Mouse (Mus musculus) heart, embryonic 13.5 days (tissue): ENCODE data around the gene Mst1. TPM values are rescaled to one million over a fixed set of nuclear protein-coding genes. Genes with fewer than 3 reads are reported as not detected.

Experiments used
- ATAC-seq: fragments of 200-750 bp; cut with Nextera tagmentation; 2 replicates; pipeline ENCODE4 v1.8.0; 2017; ENCODE audit warnings: moderate TSS enrichment; ENCODE audit not compliant: insufficient number of reproducible peaks, low FRiP score, low TSS enrichment; ENCODE audit errors: extremely low read depth
- H3K27ac ChIP-seq: fragments of 300-500 bp; sonication (generic); replicated peaks from 2 replicates; pipeline ENCODE4 v1.5.1; 2015; ENCODE audit warnings: moderate library complexity, mild to moderate bottlenecking, inconsistent platforms
- H3K27me3 ChIP-seq: fragments of 300-500 bp; sonication (generic); replicated peaks from 2 replicates; pipeline ENCODE4 v1.6.1; 2015; ENCODE audit warnings: mild to moderate bottlenecking, inconsistent platforms
- H3K36me3 ChIP-seq: fragments of 300-500 bp; sonication (generic); 2 replicates; pipeline ENCODE4 v1.6.1; 2015; ENCODE audit warnings: mild to moderate bottlenecking, inconsistent platforms
- H3K4me1 ChIP-seq: fragments of 300-500 bp; sonication (generic); 2 replicates; pipeline ENCODE4 v1.6.1; 2015; ENCODE audit warnings: inconsistent platforms
- H3K4me2 ChIP-seq: fragments of 300-500 bp; sonication (generic); 2 replicates; pipeline ENCODE4 v1.6.1; 2015; ENCODE audit warnings: inconsistent platforms, mild to moderate bottlenecking, moderate library complexity
- H3K4me3 ChIP-seq: fragments of 300-500 bp; sonication (generic); 2 replicates; pipeline ENCODE4 v1.5.1; 2015; ENCODE audit warnings: moderate library complexity, mild to moderate bottlenecking, inconsistent platforms
- H3K9ac ChIP-seq: fragments of 300-500 bp; sonication (generic); 2 replicates; pipeline ENCODE4 v1.6.1; 2015; ENCODE audit warnings: inconsistent platforms, mild to moderate bottlenecking, moderate library complexity
- H3K9me3 ChIP-seq: fragments of 300-500 bp; sonication (generic); 2 replicates; pipeline ENCODE4 v1.6.1; 2016; ENCODE audit warnings: inconsistent platforms
- WGBS: fragments of 180-500 bp; shearing (Covaris S2); methylation state at CpG from one replicate; pipeline ENCODE4 v1.1.7; 2015; ENCODE audit warnings: mixed read lengths; 5-methylcytosine and 5-hydroxymethylcytosine counted together
- polyA plus RNA-seq: library from polyadenylated mRNA; unstranded; fragments of >200 nt; fragmentation: Nextera tagmentation; extraction: Ambion mirVana; gene quantifications from 2 replicates; pipeline ENCODE4 v1.2.1, GENCODE M21; 2015

The Mst1 gene
- polyA plus RNA-seq, 1 experiment from 2014 or later, result 0.20 TPM

GRCm38 (mm10) chr9:108058291-108058690 lies 21.9 kb upstream of the Mst1 start:
- Histone ChIP-seq H3K4me1 (peaks cover 13% of the 10 kb centered on the region), H3K4me2 (no peak overlapping the region), H3K27ac (no peak overlapping the region), H3K4me3 (no peak overlapping the region), H3K27me3 (no peaks in the 10 kb centered on the region), H3K9me3 (no peaks in the 10 kb centered on the region), H3K36me3 (peaks cover 95% of the 10 kb centered on the region), H3K9ac (no peak overlapping the region)
- no peak for ATAC-seq
- 91% methylated on average over 9 of the region's 9 CpGs for WGBS

- Histone ChIP-seq H3K9me3 (no peaks in the 10 kb centered on the region), H3K4me1 (peaks cover 9% of the 10 kb centered on the region; the same call in 1 of the 2 replicates), H3K36me3 (peaks cover 79% of the 10 kb centered on the region), H3K4me3 (no peak overlapping the region), H3K4me2 (no peak overlapping the region), H3K27me3 (no peaks in the 10 kb centered on the region), H3K9ac (no peak overlapping the region), H3K27ac (no peak overlapping the region)
- ATAC-seq, result no peak
- 91% methylated on average over 3 of the region's 3 CpGs for WGBS
These were observed 18.1 kb upstream of the Mst1 start for GRCm38 (mm10) chr9:108062142-108062541.

- H3K4me1 ChIP-seq, result peaks cover 14% of the 10 kb centered on the region
- no peak overlapping the region for H3K9ac ChIP-seq
- no peak overlapping the region for H3K4me3 ChIP-seq
- H3K27ac ChIP-seq, result no peak overlapping the region
- 84% methylated on average over 12 of the region's 12 CpGs for WGBS
- no peaks in the 10 kb centered on the region for H3K9me3 ChIP-seq
- H3K4me2 ChIP-seq, result no peak overlapping the region
- H3K36me3 ChIP-seq, result peaks cover 67% of the 10 kb centered on the region
- ATAC-seq, result no peak
- no peaks in the 10 kb centered on the region for H3K27me3 ChIP-seq
These were observed 16.9 kb upstream of the Mst1 start for GRCm38 (mm10) chr9:108063361-108063760.

GRCm38 (mm10) chr9:108065491-108066011 lies 14.7 kb upstream of the Mst1 start:
- no peak for ATAC-seq
- Histone ChIP-seq H3K27ac (no peak overlapping the region), H3K36me3 (peaks cover 64% of the 10 kb centered on the region), H3K9ac (no peak overlapping the region), H3K9me3 (no peaks in the 10 kb centered on the region), H3K27me3 (no peaks in the 10 kb centered on the region), H3K4me2 (no peak overlapping the region), H3K4me3 (no peak overlapping the region), H3K4me1 (peaks cover 8% of the 10 kb centered on the region)
- 26% methylated on average over 5 of the region's 5 CpGs for WGBS

- no peak overlapping the region; the same call in 1 of the 2 replicates for H3K9ac ChIP-seq
- H3K4me2 ChIP-seq, result no peak overlapping the region
- H3K36me3 ChIP-seq, result peaks cover 61% of the 10 kb centered on the region
- H3K4me1 ChIP-seq, result peaks cover 18% of the 10 kb centered on the region
- no peak overlapping the region for H3K4me3 ChIP-seq
- no peak for ATAC-seq
- H3K27me3 ChIP-seq, result no peaks in the 10 kb centered on the region
- no peaks in the 10 kb centered on the region for H3K9me3 ChIP-seq
- no peak overlapping the region for H3K27ac ChIP-seq
- WGBS, result 80% methylated on average over 7 of the region's 7 CpGs
These were observed 13.0 kb upstream of the Mst1 start for GRCm38 (mm10) chr9:108067199-108067598.

- H3K36me3 ChIP-seq, result peaks cover 54% of the 10 kb centered on the region
- no peak overlapping the region for H3K4me2 ChIP-seq
- WGBS, result 19% methylated on average over 8 of the region's 8 CpGs
- 0 out of 2 replicates have a peak overlapping the region, but pooled peaks have one; percentile 30 for H3K27ac ChIP-seq
- peaks cover 23% of the 10 kb centered on the region for H3K4me1 ChIP-seq
- H3K4me3 ChIP-seq, result no peak overlapping the region
- no peak overlapping the region for H3K9ac ChIP-seq
- no peak for ATAC-seq
- no peaks in the 10 kb centered on the region for H3K27me3 ChIP-seq
- H3K9me3 ChIP-seq, result no peaks in the 10 kb centered on the region
These were observed 12.3 kb upstream of the Mst1 start for GRCm38 (mm10) chr9:108067900-108068299.

GRCm38 (mm10) chr9:108069007-108069406 lies 11.2 kb upstream of the Mst1 start:
- Histone ChIP-seq H3K9me3 (no peaks in the 10 kb centered on the region), H3K4me3 (no peak overlapping the region), H3K4me2 (no peak overlapping the region), H3K27ac (no peak overlapping the region), H3K27me3 (no peaks in the 10 kb centered on the region), H3K36me3 (peaks cover 43% of the 10 kb centered on the region), H3K9ac (no peak overlapping the region), H3K4me1 (peaks cover 32% of the 10 kb centered on the region)
- 86% methylated on average over 9 of the region's 9 CpGs for WGBS
- no peak for ATAC-seq

- no peak overlapping the region for H3K4me3 ChIP-seq
- no peak overlapping the region for H3K27ac ChIP-seq
- H3K27me3 ChIP-seq, result no peaks in the 10 kb centered on the region
- peaks cover 32% of the 10 kb centered on the region for H3K4me1 ChIP-seq
- H3K9me3 ChIP-seq, result no peaks in the 10 kb centered on the region
- 84% methylated on average over 7 of the region's 7 CpGs for WGBS
- H3K4me2 ChIP-seq, result no peak overlapping the region
- peaks cover 41% of the 10 kb centered on the region for H3K36me3 ChIP-seq
- no peak for ATAC-seq
- H3K9ac ChIP-seq, result no peak overlapping the region
These were observed 10.7 kb upstream of the Mst1 start for GRCm38 (mm10) chr9:108069529-108069928.

- no peaks in the 10 kb centered on the region for H3K9me3 ChIP-seq
- H3K4me2 ChIP-seq, result peak overlapping the region; percentile 1
- ATAC-seq, result no peak
- no peaks in the 10 kb centered on the region for H3K27me3 ChIP-seq
- no peak overlapping the region for H3K9ac ChIP-seq
- WGBS, result 52% methylated on average over 4 of the region's 4 CpGs
- H3K4me1 ChIP-seq, result peaks cover 32% of the 10 kb centered on the region
- no peak overlapping the region for H3K4me3 ChIP-seq
- H3K27ac ChIP-seq, result peak overlapping the region; percentile 88
- peaks cover 35% of the 10 kb centered on the region for H3K36me3 ChIP-seq
These were observed 8.4 kb upstream of the Mst1 start for GRCm38 (mm10) chr9:108071801-108072200.

- H3K9ac ChIP-seq, result peak overlapping the region; percentile 58
- H3K36me3 ChIP-seq, result peaks cover 41% of the 10 kb centered on the region
- H3K4me3 ChIP-seq, result no peak overlapping the region
- peak overlapping the region; percentile 1 for H3K4me2 ChIP-seq
- no peaks in the 10 kb centered on the region for H3K9me3 ChIP-seq
- no peaks in the 10 kb centered on the region for H3K27me3 ChIP-seq
- peaks cover 30% of the 10 kb centered on the region for H3K4me1 ChIP-seq
- no peak for ATAC-seq
- H3K27ac ChIP-seq, result peak overlapping the region; percentile 88
- 37% methylated on average over 9 of the region's 9 CpGs for WGBS
These were observed 7.7 kb upstream of the Mst1 start for GRCm38 (mm10) chr9:108072481-108072924.

- Histone ChIP-seq H3K36me3 (peaks cover 41% of the 10 kb centered on the region), H3K4me2 (no peak overlapping the region), H3K27me3 (no peaks in the 10 kb centered on the region), H3K4me1 (peaks cover 35% of the 10 kb centered on the region), H3K4me3 (no peak overlapping the region), H3K27ac (peak overlapping the region; percentile 88), H3K9ac (peak overlapping the region; percentile 65), H3K9me3 (no peaks in the 10 kb centered on the region)
- 51% methylated on average over 7 of the region's 7 CpGs for WGBS
- ATAC-seq, result no peak
These were observed 6.9 kb upstream of the Mst1 start for GRCm38 (mm10) chr9:108073141-108073930.

GRCm38 (mm10) chr9:108082549-108082948 lies 2.3 kb downstream of the Mst1 start:
- Histone ChIP-seq H3K4me3 (peak overlapping the region; percentile 32), H3K4me1 (peaks cover 49% of the 10 kb centered on the region), H3K27me3 (peaks cover 45% of the 10 kb centered on the region), H3K9ac (peak overlapping the region; percentile 58), H3K27ac (no peak overlapping the region), H3K4me2 (peak overlapping the region; percentile 59), H3K9me3 (no peaks in the 10 kb centered on the region), H3K36me3 (peaks cover 37% of the 10 kb centered on the region)
- WGBS, result 5% methylated on average over 19 of the region's 19 CpGs
- ATAC-seq, result no peak
